Mouse (Mus musculus) mouse trophoblast stem cell (cell line): ENCODE data around the gene Eps8l1.

Source experiments
- in situ Hi-C, 2 experiments: fragments of 300-500 bp; cut with MseI, MboI; formaldehyde crosslinking; loops; 2 replicates in 1 of 2; 3 replicates in 1 of 2; pipeline ENCODE4 v1.15.1; 2025

The Eps8l1 gene

DNA sequence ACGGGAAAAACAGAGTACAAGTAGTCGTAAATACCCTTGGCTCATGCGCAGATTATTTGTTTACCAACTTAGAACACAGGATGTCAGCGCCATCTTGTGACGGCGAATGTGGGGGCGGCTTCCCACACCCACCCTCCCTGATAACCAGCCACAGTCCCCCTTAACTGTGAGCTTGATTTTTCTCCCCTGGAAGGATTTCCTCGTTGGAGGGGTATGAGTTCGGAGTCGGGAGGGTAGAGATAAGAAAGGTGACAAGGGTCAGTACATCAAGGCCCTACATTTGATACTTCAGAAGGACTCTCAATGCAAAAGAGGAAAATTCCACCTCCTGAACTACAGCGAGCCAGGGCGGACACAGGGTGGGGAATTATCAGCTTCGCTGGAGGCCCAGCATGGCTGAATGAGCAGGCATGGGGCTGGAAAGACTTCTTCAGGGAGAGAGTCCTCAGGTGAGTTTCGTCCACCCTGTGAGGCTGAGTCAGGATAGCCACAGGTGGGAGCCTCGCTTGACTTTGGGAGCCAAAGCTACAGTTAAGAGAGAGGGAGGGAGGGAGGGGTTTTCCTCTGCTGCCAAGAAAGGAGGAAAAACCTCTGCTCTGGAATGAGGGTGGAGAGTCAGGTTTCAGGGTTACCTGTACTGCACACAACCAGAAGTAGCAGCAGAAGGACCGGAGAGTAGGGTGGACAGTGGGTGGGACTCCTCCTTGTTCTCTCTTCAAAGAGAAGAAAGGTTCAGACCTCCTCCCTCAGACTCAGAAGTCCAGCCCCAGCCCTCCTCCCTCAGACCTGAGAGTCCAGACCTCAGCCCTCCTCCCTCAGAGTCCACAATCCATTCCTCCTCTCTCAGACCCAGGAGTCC, at the start of gene Eps8l1:
Eps8l1 (plus strand) TSS at position 99 of the 859 bp plus-strand sequence.
- in situ Hi-C loops, result loop anchor here in 1 of 2 experiments (25.0 kb wide), 1 partner anchor 749 kb away; the partner anchor contains the start of genes Pirb and Rps9

DNA sequence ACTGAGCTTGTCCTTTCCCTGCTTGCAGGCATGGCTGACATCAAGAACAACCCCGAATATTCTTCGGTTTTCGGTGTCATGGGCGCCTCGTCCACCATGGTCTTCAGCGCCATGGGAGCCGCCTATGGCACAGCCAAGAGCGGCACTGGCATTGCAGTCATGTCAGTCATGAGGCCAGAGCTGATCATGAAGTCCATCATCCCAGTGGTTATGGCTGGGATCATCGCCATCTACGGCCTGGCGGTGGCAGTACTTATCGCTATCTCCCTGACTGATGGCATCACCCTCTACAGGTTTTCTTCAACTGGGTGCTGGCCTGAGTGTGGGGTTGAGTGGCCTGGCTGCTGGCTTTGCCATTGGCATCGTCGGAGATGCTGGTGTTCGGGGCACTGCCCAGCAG, 48.1 kb upstream of the Eps8l1 start:
- in situ Hi-C loops, result loop anchor here in 1 of 2 experiments (25.0 kb wide), 1 partner anchor 600 kb away; no protein-coding TSS in a partner anchor

DNA sequence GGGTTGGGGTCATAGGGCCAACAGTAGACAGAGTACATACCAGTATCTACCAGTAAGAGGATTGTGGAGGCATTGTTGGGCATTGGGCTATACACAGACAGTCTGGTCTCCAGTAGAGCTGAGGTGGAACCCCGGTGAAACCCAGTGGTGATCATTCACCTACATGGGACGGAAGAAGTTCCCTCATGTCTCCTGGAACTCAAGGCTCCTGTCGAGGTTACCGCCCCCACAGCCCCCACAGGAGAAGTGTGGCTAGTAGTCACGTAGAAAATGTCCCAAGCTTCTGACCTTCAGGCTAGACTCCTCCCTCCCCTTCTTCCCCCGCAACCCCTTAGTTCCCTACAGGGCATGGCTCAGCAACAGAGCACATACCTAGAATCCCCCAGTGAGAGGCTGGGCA, 40.8 kb upstream of the Eps8l1 start:
- in situ Hi-C loops, result loop anchor here (10.0 to 25.0 kb wide), 2 partner anchors 105 to 607 kb away; no protein-coding TSS in a partner anchor

DNA sequence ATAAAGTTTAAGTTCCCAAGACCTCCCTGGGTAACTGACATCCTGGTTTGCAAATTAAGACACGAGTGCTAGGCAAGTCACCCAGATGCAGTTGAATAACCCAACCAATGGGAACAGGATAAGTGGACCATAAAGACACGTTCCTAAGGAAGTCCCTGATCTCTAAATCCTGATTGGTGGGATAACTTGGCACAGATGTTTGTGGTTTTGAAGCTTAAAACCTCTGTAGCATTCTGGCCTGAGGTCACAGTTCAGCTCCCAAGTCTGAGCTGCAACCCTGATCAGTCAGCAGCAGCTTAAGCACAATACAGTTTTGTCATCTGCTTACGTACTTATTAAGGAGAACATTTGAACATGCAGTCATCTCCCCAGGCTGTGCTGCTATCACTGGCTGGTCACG, 40.2 kb upstream of the Eps8l1 start:
- in situ Hi-C loops, result loop anchor here (10.0 to 25.0 kb wide), 2 partner anchors 105 to 608 kb away; no protein-coding TSS in a partner anchor

DNA sequence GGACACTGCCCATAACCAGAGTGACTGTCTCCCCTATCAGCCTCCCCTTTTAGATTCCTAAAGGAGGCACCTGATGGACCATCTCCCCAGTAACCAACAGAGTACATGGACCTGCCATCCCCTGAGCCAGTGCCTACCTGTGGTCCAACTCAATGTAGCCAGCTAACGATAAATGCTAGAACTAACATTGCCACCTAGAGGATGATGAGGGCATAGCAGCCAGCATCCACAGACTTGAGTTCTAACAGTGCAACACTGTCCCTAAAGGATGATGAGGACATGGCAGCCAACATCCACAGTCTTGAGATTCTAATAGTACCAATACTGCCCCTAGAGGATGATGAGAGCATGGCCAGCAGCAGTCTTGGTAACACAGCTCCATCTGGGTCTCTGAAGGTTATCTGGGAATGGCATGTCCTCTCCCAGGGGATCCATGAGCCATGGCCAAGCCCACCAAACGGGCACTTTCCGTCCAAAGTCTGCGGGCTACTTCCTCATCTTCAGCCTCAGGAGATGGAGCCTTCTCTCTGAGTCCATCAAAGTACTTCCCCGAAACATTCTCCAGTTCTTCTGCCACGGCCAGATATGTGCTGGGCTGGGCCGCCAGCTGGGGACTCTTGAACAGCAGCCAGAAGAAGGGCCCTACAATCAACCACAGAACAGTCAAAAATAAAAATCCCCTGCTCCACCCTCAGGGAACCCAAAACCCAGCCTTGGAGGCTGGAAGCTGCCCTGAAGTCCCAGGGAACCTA, 33.1 kb upstream of the Eps8l1 start:
- in situ Hi-C loops, result loop anchor here in 1 of 2 experiments (10.0 kb wide), 1 partner anchor 113 kb away; no protein-coding TSS in a partner anchor

DNA sequence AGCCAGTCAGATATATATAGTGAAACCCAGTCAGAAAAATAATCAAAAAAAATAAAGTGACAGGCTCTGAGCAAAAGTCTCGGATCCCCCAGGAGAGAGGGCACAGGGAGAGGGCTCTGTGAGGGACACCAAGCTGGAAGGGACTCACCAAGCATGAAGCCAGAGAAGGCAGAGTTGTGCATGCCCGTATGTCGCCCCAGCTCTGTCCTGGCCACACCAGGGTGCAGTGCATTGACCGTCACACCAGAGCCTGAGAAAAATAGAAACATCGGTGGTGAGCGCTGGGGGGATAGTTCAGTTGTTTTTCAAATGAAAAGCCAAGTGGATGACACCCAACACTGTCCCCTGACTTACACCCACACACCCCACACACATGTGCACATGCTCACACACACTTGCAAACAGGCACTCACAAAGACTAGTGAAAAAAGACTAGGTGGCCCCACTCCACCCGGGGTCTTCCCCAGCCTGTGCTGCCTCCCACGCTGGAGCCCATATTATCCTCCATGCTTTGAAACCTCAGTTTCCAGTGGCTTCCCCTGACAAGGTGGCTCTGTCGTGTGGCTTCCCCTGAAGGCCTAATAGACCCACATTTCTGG, 30.1 kb upstream of the Eps8l1 start:
- in situ Hi-C loops, result loop anchor here in 1 of 2 experiments (10.0 kb wide), 1 partner anchor 306 kb away; no protein-coding TSS in a partner anchor

DNA sequence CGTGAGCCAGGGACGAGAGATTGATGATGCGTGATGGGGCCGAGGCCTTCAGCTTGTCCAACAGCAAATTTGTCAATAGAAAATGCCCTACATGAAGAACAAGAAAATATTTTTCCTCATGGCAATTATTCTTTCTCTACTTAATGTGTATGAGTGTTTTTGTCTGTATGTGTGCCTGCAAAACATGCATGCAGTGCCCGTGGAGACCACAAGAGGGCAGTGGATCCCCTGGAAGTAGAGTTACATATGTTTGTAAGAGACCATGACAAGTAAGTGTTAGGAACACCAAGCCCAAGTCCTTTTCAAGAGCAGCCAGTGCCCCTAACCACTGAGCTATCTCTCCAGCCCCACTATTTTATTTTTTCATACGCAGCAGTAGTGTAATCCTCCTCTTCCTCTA, 28.9 kb upstream of the Eps8l1 start:
- in situ Hi-C loops, result loop anchor here in 1 of 2 experiments (10.0 kb wide), 1 partner anchor 307 kb away; no protein-coding TSS in a partner anchor

DNA sequence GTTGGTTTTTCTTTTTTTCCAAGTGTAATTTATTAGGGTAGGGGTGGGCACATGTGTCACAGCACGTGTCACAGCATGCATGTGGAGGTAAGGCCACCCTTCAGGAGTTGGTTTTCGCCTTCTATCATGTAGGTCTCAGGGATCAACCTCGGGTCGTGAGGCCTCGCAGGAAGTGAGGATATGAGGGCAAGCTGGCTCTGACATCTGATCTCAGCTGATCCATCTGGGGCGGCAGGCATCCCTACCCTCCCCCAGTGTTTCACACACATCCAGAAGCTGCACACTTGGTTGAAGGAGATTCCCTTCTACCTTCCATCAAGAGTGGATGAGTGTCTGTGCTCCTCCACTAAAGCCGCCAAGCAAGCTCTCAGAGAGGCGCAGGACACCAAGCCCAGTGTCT, 28.4 kb upstream of the Eps8l1 start:
- in situ Hi-C loops, result loop anchor here in 1 of 2 experiments (10.0 kb wide), 1 partner anchor 307 kb away; no protein-coding TSS in a partner anchor

DNA sequence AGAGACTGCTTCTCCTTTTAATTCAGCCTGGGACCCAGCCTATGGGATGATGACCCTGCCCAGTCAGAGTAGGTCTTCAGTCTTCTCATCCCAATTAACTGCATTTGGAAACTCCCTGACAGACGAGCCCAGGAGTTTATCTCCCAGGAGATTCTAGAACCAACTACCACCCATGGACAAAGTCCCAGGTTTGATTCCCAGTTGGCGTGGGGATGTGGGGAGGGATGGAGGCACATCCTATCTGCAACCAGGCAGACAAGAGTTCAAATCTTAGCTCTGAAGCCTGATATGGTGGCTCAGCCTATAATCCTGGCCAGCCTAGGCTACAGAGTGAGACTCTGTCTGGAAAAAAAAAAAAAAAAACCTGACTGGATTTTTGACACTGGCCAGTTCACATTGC, 22.8 kb upstream of the Eps8l1 start:
- in situ Hi-C loops, result loop anchor here (5.0 to 10.0 kb wide), 2 partner anchors 310 to 313 kb away; no protein-coding TSS in a partner anchor

DNA sequence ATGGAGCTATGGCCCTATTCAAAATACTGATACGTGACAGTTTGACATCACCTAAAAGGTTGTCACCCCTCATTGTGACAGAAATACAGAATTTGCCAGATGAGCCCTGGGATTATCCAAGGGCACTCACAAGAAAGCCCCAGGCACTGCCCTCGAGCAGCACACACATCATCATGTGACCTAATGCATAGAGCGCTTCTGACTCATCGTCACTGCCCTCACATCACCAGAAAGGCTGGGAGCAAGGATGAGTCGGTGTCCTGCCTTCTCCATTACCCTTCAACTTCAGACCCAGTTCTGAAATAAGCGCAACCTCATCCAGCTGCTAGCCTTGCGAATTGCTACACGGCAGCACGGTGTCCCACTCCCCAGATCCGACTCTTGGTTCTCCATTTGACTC, 19.9 kb upstream of the Eps8l1 start:
- in situ Hi-C loops, result no loop called here

DNA sequence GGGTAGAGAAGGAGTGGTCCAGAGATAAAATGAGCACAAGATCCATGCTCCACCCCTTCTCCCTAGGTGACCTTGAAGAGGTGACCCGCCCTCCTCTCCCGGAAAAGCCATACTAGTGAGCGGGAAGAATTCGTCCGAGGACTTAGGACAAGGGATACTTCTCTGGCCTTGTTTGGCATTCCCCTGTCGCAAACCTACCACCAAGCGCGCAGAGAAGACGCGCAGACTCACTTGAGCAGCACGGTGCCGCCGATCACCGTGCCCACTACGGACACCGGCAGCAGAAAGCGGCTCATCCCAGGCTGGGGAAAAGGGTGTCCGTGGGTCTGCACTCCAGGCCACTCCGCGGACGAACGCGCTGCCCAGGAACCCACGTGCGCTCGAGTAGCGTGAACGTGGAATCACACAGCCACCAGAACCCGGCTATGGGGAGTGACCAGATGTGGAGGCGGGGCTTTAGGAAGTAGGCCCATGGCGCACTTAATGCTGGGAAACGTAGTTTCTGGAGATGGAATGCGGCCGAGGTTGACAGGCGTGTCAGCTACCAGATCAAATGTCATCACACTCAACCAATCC, 15.2 kb upstream of the Eps8l1 start, which contains the start of gene Rdh13:
Rdh13 (minus strand) TSS at position 434 of the 576 bp plus-strand sequence.
- in situ Hi-C loops, result no loop called here

DNA sequence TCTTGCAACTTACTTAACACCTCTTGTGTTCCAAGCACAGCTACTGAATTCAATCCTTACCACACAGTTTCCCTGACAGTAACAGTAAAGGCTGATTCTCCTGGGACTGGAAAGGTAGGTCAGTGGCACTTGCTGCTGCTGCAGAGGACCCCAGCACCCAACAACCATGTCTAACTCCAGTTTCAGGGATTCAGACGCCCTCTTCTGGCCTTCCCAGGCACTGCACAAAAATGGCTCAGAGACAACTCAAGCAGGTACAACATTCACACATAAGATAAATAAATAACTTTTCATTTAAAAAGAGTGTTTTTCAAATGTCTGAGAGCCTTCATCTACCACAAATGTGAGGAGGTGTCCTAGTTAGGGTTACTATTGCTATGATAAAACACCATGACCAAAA, 13.3 kb upstream of the Eps8l1 start:
- in situ Hi-C loops, result no loop called here

DNA sequence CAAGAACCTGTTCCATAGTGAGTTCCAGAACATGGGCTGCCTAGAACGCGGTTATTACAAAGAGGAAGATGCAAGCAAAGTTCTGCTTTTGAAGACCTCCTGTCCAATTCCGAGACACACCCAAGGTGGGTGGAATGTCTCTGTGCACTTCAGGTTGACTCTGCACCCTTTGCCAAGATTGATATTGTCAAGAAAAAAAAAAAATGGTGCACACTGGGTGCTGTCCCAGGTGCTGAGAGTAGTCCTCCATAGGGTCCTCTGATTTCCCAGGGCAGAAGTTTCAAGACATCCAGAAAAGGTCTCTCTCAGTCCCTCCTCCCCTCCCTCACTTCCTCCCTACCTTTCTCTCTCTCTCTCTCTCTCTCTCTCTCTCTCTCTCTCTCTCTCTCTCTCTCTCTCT, 12.0 kb upstream of the Eps8l1 start:
- in situ Hi-C loops, result no loop called here

DNA sequence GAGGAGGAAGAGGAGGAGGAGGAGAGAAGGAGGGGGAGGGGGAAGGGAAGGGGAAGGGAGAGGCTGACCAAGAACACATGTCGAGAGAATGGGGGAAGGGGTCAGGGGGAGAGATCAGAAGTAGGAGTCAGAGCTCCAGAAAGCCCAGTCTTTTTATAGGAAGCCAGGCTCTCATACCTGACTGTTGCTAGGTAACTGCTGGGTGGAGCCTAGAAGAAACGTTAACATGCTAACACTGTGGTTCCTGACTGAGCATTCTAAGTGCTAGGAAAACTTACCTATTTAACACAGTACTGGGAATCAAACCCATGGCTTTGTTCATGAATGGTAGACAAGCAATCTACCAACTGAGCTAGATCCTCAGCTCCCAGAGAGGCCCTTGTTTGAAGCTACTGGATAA, 11.3 kb upstream of the Eps8l1 start:
- in situ Hi-C loops, result no loop called here

DNA sequence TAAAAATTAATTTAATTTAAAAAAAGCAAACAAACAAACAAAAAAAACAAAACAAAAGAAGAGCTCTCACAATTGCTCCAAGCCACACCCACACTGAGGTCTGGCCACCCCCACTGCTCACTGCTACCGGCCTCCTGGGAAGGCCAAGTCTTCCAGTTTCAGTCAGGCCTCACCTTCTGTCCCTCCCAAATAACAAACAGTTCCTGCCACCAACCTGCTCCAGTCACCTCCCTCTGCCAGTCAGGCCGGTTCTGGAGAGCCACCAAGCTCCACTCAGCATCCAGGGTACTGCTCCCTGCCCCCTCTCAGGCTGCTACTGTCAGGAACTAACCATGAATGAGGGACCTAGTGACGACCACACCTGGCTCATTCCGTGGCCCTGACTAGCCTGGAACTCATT, 7.8 kb upstream of the Eps8l1 start:
- in situ Hi-C loops, result loop anchor here in 1 of 2 experiments (25.0 kb wide), 1 partner anchor 740 kb away; the partner anchor contains the start of genes Pirb and Rps9

DNA sequence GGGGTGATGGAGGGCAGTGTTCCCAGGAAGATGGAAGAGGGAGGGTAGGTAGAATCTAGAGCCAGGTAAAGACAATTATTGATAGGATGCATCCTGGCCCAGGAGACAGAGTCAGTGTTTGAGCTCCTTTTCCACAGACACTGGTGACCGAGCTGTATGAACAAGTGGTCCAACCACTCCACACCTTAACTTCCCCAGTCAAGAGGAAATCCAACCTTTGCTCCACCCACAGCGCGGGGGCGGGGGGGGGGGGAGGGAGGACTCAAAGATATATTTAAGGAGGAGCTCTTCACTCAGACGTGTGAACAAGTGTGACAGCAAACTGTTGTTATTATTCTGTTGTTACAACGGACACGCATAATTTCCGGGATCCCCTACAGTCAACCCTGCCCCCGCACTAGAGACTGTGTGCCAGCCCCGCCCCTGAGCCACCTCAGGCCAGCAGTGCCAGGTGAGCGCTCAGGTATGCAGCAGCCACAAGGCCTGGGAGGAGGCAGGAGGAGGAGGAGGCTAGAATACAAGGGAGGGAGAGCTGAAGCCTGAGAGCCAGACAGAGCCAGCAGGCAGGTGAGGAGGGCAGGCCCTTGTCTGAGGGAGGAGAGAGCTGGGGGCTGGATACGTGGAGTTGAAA, 3.8 kb downstream of the Eps8l1 start:
- in situ Hi-C loops, result loop anchor here in 1 of 2 experiments (25.0 kb wide), 1 partner anchor 752 kb away; the partner anchor contains the start of genes Pirb and Rps9

DNA sequence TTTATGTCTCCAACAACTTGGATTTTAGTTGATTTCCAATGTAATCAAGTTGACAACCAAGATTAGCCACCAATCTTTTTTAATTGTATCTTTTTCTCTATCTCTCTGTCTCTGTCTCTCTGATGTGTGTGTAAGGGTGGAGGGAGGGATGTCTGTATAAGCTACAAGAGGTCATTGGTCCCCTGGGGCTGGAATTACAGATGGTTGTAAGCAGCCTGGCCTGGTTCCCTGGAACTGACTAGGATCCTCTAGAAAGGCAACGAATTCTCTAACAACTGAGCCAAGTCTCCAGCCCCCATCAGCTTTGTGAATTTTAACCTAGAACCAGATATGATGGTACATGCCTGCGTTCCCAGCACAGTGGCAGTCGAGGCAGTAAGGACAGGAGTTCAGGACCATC, 7.3 kb downstream of the Eps8l1 start:
- in situ Hi-C loops, result loop anchor here in 1 of 2 experiments (25.0 kb wide), 1 partner anchor 756 kb away; the partner anchor contains the start of genes Pirb and Rps9

DNA sequence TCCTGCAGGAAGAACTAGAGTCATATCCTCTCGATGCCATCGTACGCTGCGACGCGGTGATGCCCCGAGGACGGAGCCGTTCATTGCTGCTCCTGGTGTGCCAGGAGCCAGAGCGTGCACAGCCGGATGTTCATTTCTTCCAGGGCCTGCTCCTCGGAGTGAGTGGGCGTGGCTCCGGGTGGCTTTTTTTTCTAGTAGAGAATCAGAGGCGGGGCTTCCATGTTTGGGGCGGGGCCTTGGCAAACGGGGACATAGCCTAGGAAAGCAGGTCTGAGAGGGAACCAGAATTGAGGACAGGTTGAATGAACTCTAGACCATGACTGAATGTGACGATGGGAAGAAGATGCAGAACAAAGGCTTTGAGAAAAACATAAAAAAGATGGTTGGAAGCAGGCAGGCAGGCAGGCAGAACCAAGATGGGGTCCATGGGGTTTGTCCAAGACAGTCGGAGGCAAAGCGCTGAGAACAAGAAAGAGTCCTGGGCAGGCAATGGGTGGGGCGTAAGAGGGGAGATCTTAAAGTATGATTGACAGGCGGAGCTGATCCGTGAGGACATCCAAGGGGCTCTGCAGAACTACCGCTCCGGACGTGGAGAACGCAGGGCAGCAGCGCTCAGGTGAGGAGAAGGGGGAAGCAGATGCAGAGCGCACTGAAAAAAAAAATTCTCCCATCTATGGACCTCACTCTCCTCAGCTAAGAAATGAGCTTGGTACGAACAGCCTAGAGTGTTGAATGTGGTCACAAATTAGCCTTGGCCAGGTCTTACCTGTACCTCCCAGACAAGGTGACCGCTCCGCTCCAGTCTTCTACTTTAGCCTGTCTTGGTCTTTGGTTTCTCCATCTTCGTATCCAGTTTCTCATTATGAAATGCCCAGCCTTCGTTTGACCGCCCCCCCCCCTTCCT, 10.1 kb downstream of the Eps8l1 start:
- in situ Hi-C loops, result loop anchor here in 1 of 2 experiments (25.0 kb wide), 1 partner anchor 758 kb away; the partner anchor contains the start of genes Pirb and Rps9

DNA sequence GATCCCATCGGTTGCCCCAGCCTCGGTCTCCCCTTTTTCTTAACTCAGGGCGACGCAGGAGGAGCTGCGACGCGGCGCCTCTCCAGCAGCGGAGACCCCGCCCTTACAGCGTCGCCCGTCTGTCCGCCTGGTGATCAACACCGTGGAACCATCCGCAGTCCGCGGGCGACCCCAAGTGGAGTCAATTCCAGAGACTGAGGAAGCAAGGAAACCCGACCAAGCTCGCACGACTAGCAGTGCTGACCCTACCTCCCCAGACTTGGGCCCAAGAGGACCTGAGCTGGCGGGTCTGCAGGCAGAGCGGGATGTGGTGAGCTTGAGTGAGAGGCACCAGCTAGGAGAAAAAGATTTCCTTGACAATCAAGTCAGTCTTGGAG, 10.7 kb downstream of the Eps8l1 start:
- in situ Hi-C loops, result loop anchor here in 1 of 2 experiments (25.0 kb wide), 1 partner anchor 759 kb away; the partner anchor contains the start of genes Pirb and Rps9
